In the genomic region with DNA sequence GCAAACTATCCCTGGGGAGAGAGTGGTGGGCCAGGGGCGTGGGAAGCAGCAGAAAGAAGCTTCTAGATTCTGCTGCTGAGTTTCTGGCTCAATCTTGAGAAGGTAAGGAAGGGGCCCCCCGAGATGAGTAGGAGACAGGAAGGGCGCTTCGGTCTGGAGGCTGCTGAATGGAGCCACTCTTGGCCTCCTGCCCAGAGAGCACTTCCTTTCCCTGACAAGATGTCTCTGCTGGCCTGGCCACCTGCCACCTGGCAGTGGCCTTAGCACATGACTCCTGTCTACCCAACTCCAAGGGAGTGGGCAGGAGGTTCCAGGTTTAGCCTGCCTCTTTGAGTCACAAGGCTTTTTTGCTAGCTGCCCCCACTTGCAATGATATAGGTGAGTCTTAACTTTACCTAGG, we compare ENCODE assay signal across 9 mouse cellular contexts. TPM values are rescaled to one million over a fixed set of nuclear protein-coding genes. Genes with fewer than 3 reads are reported as not detected.
A peak's percentile ranks its signal among the peaks of the same experiment; 100 is the strongest.
DNase-seq lines count a peak whose midpoint lies in the region; ATAC-seq and TF ChIP-seq lines count a peak whose summit lies in the region.
"Had no signal": no experiment of that assay in that cellular context is flagged by ENCODE, and none has a peak within 500 bp of the region (broad histone marks: within the 10 kb centered on the region; RNA-seq: fewer than 3 reads in every experiment).

No protein-coding gene starts in this region.

- DNase-seq in embryonic facial prominence, embryonic 14.5 days (ENCODE audit: low spot score): peak; percentile 88
- DNase-seq in embryonic facial prominence, embryonic 10.5 days (ENCODE audit: low spot score): no peak
- DNase-seq in brain, embryonic 14.5 days (ENCODE audit: low read depth): peak; percentile 83
- DNase-seq in gastrocnemius, postnatal 10 days: peak; percentile 71
- peak; percentile 90 for DNase-seq in hindbrain, postnatal 0 days (ENCODE audit: low spot score)
- DNase-seq in left cerebral cortex, adult 2 months (ENCODE audit: extremely low spot score in 1 of 2, low spot score in 2 of 2): peak; percentile 74 to 81
- DNase-seq in lung, postnatal 4 days: peak; percentile 87 to 94

- H3K27me3 ChIP-seq in embryonic facial prominence, embryonic 14.5 days (replicated peaks; ENCODE audit: control insufficient read depth, insufficient read depth, low read length): no peaks in the 10 kb centered on the region
- no peaks in the 10 kb centered on the region for H3K27me3 ChIP-seq in embryonic facial prominence, embryonic 10.5 days (replicated peaks; ENCODE audit: low read depth, poor library complexity, severe bottlenecking)
- H3K27me3 ChIP-seq in hindbrain, postnatal 0 days (ENCODE audit: insufficient read depth, low read length): no peaks in the 10 kb centered on the region
- H3K27me3 ChIP-seq in stomach, embryonic 15.5 days (replicated peaks): no peaks in the 10 kb centered on the region

- intact Hi-C loops in left cerebral cortex, adult 2 months (cut with DNase I): no loop called here

- WGBS in embryonic facial prominence, embryonic 14.5 days: 57% methylated on average over 4 of the region's 4 CpGs
- 88% methylated on average over 4 of the region's 4 CpGs for WGBS in embryonic facial prominence, embryonic 10.5 days
- 40% methylated on average over 4 of the region's 4 CpGs for WGBS in hindbrain, postnatal 0 days
- 37% methylated on average over 4 of the region's 4 CpGs for WGBS in stomach, embryonic 15.5 days

- ATAC-seq in embryonic facial prominence, embryonic 14.5 days (ENCODE audit: low read depth): peak; percentile 67
- ATAC-seq in hindbrain, postnatal 0 days: peak; percentile 90
- peak; percentile 64; the same call in 1 of the 2 replicates for ATAC-seq in stomach, embryonic 15.5 days (ENCODE audit: insufficient read depth, low FRiP score, low read depth)

- no peaks in the 10 kb centered on the region for H3K36me3 ChIP-seq in embryonic facial prominence, embryonic 14.5 days (ENCODE audit: control insufficient read depth, insufficient read depth, low read length)
- 0 out of 2 replicates have a peak, but pooled peaks cover 2% of the 10 kb centered on the region for H3K36me3 ChIP-seq in embryonic facial prominence, embryonic 10.5 days (replicated peaks)
- H3K36me3 ChIP-seq in hindbrain, postnatal 0 days (ENCODE audit: insufficient read depth, low read length): no peaks in the 10 kb centered on the region
- no peaks in the 10 kb centered on the region; the same call in 1 of the 2 replicates for H3K36me3 ChIP-seq in stomach, embryonic 15.5 days

- no peak overlapping the region for H3K4me2 ChIP-seq in embryonic facial prominence, embryonic 14.5 days (ENCODE audit: low read depth, low read length)
- no peak overlapping the region for H3K4me2 ChIP-seq in hindbrain, postnatal 0 days (ENCODE audit: low read depth, low read length)
- no peak overlapping the region for H3K4me2 ChIP-seq in stomach, embryonic 15.5 days

- no peaks in the 10 kb centered on the region for H3K9me3 ChIP-seq in embryonic facial prominence, embryonic 14.5 days (ENCODE audit: control insufficient read depth, low read length)
- H3K9me3 ChIP-seq in embryonic facial prominence, embryonic 10.5 days: no peaks in the 10 kb centered on the region
- no peaks in the 10 kb centered on the region for H3K9me3 ChIP-seq in hindbrain, postnatal 0 days (ENCODE audit: low read length)
- H3K9me3 ChIP-seq in stomach, embryonic 15.5 days: no peaks in the 10 kb centered on the region

- TF ChIP-seq CTCF in brain, embryonic 14.5 days (IDR thresholded peaks at IDR 0.05; ENCODE audit: borderline replicate concordance, extremely low read depth, insufficient read depth, insufficient read length): no peak
- no peak for TF ChIP-seq CTCF in hindbrain, postnatal 0 days (IDR thresholded peaks at IDR 0.05; ENCODE audit: low read depth)
- no peak for TF ChIP-seq CTCF in left cerebral cortex, adult 2 months (IDR thresholded peaks at IDR 0.05)

- peaks cover 7% of the 10 kb centered on the region for H3K4me1 ChIP-seq in embryonic facial prominence, embryonic 14.5 days (ENCODE audit: control insufficient read depth, insufficient read depth, low read length)
- no peaks in the 10 kb centered on the region; the same call in 1 of the 2 replicates for H3K4me1 ChIP-seq in embryonic facial prominence, embryonic 10.5 days
- peaks cover 3% of the 10 kb centered on the region; the same call in 1 of the 2 replicates for H3K4me1 ChIP-seq in hindbrain, postnatal 0 days (ENCODE audit: insufficient read depth, low read length)
- peaks cover 11% of the 10 kb centered on the region for H3K4me1 ChIP-seq in stomach, embryonic 15.5 days

- H3K4me3 ChIP-seq in embryonic facial prominence, embryonic 14.5 days (ENCODE audit: low read depth, low read length): no peak overlapping the region
- no peak overlapping the region for H3K4me3 ChIP-seq in embryonic facial prominence, embryonic 10.5 days
- no peak overlapping the region for H3K4me3 ChIP-seq in hindbrain, postnatal 0 days (ENCODE audit: low read length)
- H3K4me3 ChIP-seq in left cerebral cortex, adult 2 months: no peak overlapping the region
- no peak overlapping the region for H3K4me3 ChIP-seq in stomach, embryonic 15.5 days (replicated peaks)

- H3K27ac ChIP-seq in embryonic facial prominence, embryonic 14.5 days (replicated peaks; ENCODE audit: low read depth, low read length): no peak overlapping the region
- H3K27ac ChIP-seq in embryonic facial prominence, embryonic 10.5 days (replicated peaks): no peak overlapping the region
- H3K27ac ChIP-seq in hindbrain, postnatal 0 days: peak overlapping the region; percentile 41; the same call in 1 of the 2 replicates
- H3K27ac ChIP-seq in left cerebral cortex, adult 2 months: peak overlapping the region; percentile 78
- H3K27ac ChIP-seq in stomach, embryonic 15.5 days: no peak overlapping the region

- no peak overlapping the region for H3K9ac ChIP-seq in embryonic facial prominence, embryonic 14.5 days (ENCODE audit: low read depth, low read length)
- no peak overlapping the region for H3K9ac ChIP-seq in hindbrain, postnatal 0 days (replicated peaks; ENCODE audit: low read length)
- no peak overlapping the region for H3K9ac ChIP-seq in stomach, embryonic 15.5 days

- no peak for TF ChIP-seq POLR2A in brain, embryonic 14.5 days (IDR thresholded peaks at IDR 0.05; ENCODE audit: borderline replicate concordance, extremely low read depth, insufficient read depth, insufficient read length, poor library complexity, severe bottlenecking)

RNA-seq across cellular contexts. Expression of a gene that starts 35.1 kb away (rescaled TPM):
- 4.8 and 6.2 TPM in 2 replicates for polyA plus RNA-seq in embryonic facial prominence, embryonic 14.5 days (2014; fragmentation: Nextera tagmentation; extraction: Ambion mirVana)
- 8.2 and 8.8 TPM in 2 replicates for polyA plus RNA-seq in embryonic facial prominence, embryonic 10.5 days (2016; fragmentation: Nextera tagmentation; extraction: Ambion mirVana)
- 16.6 and 27.2 TPM in 2 replicates for polyA plus RNA-seq in brain, embryonic 14.5 days (2012; rRNA removed)
- 1 to 10 TPM; 1.8 to 2.7 TPM for total RNA-seq in gastrocnemius, postnatal 10 days (2021)
- total RNA-seq in hindbrain, postnatal 0 days (2014; rRNA removed): 29.1 and 29.6 TPM in 2 replicates
- polyA plus RNA-seq in hindbrain, postnatal 0 days (2015; fragmentation: Nextera tagmentation; extraction: Ambion mirVana): 15.3 and 17.3 TPM in 2 replicates
- total RNA-seq in left cerebral cortex, adult 2 months (2021): 10 to 100 TPM; 33.2 to 35.0 TPM
- polyA plus RNA-seq in stomach, embryonic 15.5 days (2015; fragmentation: Nextera tagmentation; extraction: Ambion mirVana): 5.8 and 6.1 TPM in 2 replicates

RNA-seq across cellular contexts. Expression of a gene that starts 39.6 kb away (rescaled TPM):
- not detected in 2 replicates for polyA plus RNA-seq in embryonic facial prominence, embryonic 14.5 days (2014; fragmentation: Nextera tagmentation; extraction: Ambion mirVana)
- polyA plus RNA-seq in embryonic facial prominence, embryonic 10.5 days (2016; fragmentation: Nextera tagmentation; extraction: Ambion mirVana): not detected in 2 replicates
- not detected in 2 replicates for polyA plus RNA-seq in brain, embryonic 14.5 days (2012; rRNA removed)
- total RNA-seq in gastrocnemius, postnatal 10 days (2021): not detected
- not detected in 2 replicates for total RNA-seq in hindbrain, postnatal 0 days (2014; rRNA removed)
- polyA plus RNA-seq in hindbrain, postnatal 0 days (2015; fragmentation: Nextera tagmentation; extraction: Ambion mirVana): not detected in 2 replicates
- not detected for total RNA-seq in left cerebral cortex, adult 2 months (2021)
- not detected in 2 replicates for polyA plus RNA-seq in stomach, embryonic 15.5 days (2015; fragmentation: Nextera tagmentation; extraction: Ambion mirVana)
- polyA plus RNA-seq: C2C12 had no signal

Comparison
In these comparisons a context has a peak if more than half of its experiments do, and no peak if none do; other contexts are left out.
1. H3K27ac ChIP-seq: peak in hindbrain, postnatal 0 days (single experiment) and left cerebral cortex, adult 2 months (single experiment); none in embryonic facial prominence, embryonic 14.5 days (single experiment), embryonic facial prominence, embryonic 10.5 days (single experiment) and stomach, embryonic 15.5 days (single experiment).
2. Peak in every context shown above with its lines, with median percentiles within 50 percentile points of each other: ATAC-seq.